Mouse (Mus musculus) forebrain, embryonic 14.5 days (tissue): ENCODE measurements around the gene Calm3. TPM values are rescaled to one million over a fixed set of nuclear protein-coding genes. Genes with fewer than 3 reads are reported as not detected.
A peak's percentile ranks its signal among the peaks of the same experiment; 100 is the strongest.
"Not testable (repeated sequence)": the region's sequence is repeated elsewhere in the genome, so short reads cannot be mapped to it uniquely, and the experiment has no call there.

Experiments
- ATAC-seq: fragments of 200-750 bp; cut with Nextera tagmentation; 2 replicates; pipeline ENCODE4 v1.8.0; 2017; ENCODE audit warnings: mild to moderate bottlenecking, moderate library complexity
- DNase-seq: peaks from one replicate; pipeline ENCODE4 v3.0.0-alpha.2; 2015; ENCODE audit warnings: low spot score
- H3K27ac ChIP-seq: fragments of 300-500 bp; sonication (generic); 2 replicates; pipeline ENCODE4 v1.5.1; 2014; ENCODE audit warnings: low read depth, mild to moderate bottlenecking, control low read depth, low read length, moderate library complexity
- H3K27me3 ChIP-seq: fragments of 300-500 bp; sonication (generic); replicated peaks from 2 replicates; pipeline ENCODE4 v1.6.1; 2014; ENCODE audit warnings: low read length, control low read depth, mixed read lengths; ENCODE audit not compliant: control insufficient read depth, insufficient read depth
- H3K36me3 ChIP-seq: fragments of 300-500 bp; sonication (generic); 2 replicates; pipeline ENCODE4 v1.6.1; 2014; ENCODE audit warnings: low read length, control low read depth; ENCODE audit not compliant: control insufficient read depth, insufficient read depth
- H3K4me1 ChIP-seq: fragments of 300-500 bp; sonication (generic); 2 replicates; pipeline ENCODE4 v1.6.1; 2014; ENCODE audit warnings: antibody characterized with exemption, low read length, control low read depth; ENCODE audit not compliant: control insufficient read depth, insufficient read depth
- H3K4me2 ChIP-seq: fragments of 300-500 bp; sonication (generic); 2 replicates; pipeline ENCODE4 v1.6.1; 2014; ENCODE audit warnings: mild to moderate bottlenecking, control low read depth, low read length
- H3K4me3 ChIP-seq: fragments of 300-500 bp; sonication (generic); 2 replicates; pipeline ENCODE4 v1.5.1; 2014; ENCODE audit warnings: low read depth, low read length, control low read depth
- H3K9ac ChIP-seq: fragments of 300-500 bp; sonication (generic); 2 replicates; pipeline ENCODE4 v1.6.1; 2014; ENCODE audit warnings: mild to moderate bottlenecking, low read length, control low read depth, moderate library complexity
- H3K9me3 ChIP-seq: fragments of 300-500 bp; sonication (generic); replicated peaks from 2 replicates; pipeline ENCODE4 v1.6.1; 2016; ENCODE audit warnings: low read length, control low read depth, mixed read lengths; ENCODE audit not compliant: control insufficient read depth
- WGBS: fragments of 180-500 bp; shearing (Covaris S2); extraction: QIAGEN DNeasy Blood & Tissue Kit; methylation state at CpG from one replicate; pipeline ENCODE4 v1.1.7; 2014; 5-methylcytosine and 5-hydroxymethylcytosine counted together
- polyA plus RNA-seq: library from polyadenylated mRNA; unstranded; fragments of >200 nt; fragmentation: Nextera tagmentation; extraction: Ambion mirVana; gene quantifications from 2 replicates; pipeline ENCODE4 v1.2.1, GENCODE M21; 2014

Calm3 gene
- 473 and 491 TPM in 2 replicates for polyA plus RNA-seq

DNA sequence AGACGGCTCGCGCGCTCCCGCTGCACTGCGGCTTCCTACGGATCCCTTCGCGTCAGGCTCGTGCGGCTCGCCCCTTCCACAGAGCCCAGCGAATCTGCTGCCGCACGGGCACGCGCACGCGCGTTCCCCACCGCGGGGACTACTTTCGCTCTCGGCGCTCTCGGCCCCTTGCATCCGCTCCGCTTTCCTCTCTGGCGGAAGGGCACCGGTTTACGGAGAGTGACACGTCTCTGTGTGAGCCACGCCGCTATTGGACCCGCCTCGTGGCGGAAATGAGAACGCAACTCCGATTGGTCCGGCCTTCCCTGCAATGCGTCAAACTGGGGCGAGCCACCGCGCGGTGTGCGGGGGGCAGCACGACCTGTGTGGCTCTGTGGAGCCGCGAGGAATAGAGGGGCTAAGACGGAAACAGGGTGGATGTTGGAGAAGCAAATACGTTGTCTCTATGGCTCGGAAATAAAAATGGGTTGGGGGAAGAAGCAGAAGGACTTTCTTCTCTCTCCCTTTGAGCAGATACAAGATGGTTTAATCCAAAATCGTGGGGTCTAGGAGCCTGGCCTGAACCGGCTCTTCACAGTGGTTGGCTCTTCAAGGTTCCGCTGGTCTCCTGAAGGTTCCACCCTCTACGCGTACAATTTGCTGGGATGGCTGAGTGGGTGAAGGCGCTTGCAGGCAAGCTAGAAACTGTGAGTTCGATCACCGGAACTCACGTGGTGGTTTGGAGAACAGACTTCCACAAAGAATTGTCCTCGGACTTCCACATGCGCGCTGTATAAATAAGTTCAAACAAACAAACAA, at the start of gene Calm3:
Gene Calm3, minus strand, starts transcription at position 78 of the 798 bp plus-strand sequence.
- Histone ChIP-seq H3K36me3 (peaks cover 16% of the 10 kb centered on the region; the same call in 1 of the 2 replicates), H3K4me2 (peak within 1 kb of the TSS; percentile 93), H3K9me3 (no peaks in the 10 kb centered on the region), H3K4me1 (peaks cover 28% of the 10 kb centered on the region), H3K9ac (peak within 1 kb of the TSS; percentile 98), H3K27ac (peak within 1 kb of the TSS; percentile 92), H3K4me3 (peak within 1 kb of the TSS; percentile 83), H3K27me3 (no peaks in the 10 kb centered on the region)
- peak; percentile 100 for DNase-seq
- ATAC-seq, result peak; percentile 94
- WGBS, result 2% methylated on average over 61 of the region's 64 CpGs

DNA sequence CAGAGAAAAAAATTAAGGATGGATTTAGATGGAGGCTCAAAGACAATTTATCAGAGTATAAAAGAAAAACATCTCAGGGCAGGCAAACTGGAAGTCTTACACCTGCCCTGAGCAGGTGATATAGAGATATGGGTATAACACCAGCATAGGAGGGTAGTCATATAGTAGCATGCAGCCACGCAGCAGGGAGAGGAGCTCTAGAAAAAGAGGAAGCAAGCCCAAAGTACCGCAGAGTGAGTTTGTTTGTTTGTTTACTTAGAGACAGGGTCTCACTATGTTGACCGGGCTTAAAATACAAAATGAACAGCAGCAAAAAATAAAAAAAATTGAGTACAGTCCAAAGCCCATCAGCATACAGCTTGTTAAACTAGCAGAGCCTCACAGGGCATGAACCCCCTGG, 47.2 kb upstream of the Calm3 start:
- Histone ChIP-seq H3K4me3 (no peak overlapping the region), H3K9ac (no peak overlapping the region), H3K9me3 (no peaks in the 10 kb centered on the region), H3K4me2 (no peak overlapping the region), H3K27me3 (no peaks in the 10 kb centered on the region), H3K4me1 (no peaks in the 10 kb centered on the region), H3K27ac (no peak overlapping the region), H3K36me3 (no peaks in the 10 kb centered on the region)
- 90% methylated on average over 3 of the region's 3 CpGs for WGBS
- no peak for ATAC-seq
- no peak for DNase-seq

DNA sequence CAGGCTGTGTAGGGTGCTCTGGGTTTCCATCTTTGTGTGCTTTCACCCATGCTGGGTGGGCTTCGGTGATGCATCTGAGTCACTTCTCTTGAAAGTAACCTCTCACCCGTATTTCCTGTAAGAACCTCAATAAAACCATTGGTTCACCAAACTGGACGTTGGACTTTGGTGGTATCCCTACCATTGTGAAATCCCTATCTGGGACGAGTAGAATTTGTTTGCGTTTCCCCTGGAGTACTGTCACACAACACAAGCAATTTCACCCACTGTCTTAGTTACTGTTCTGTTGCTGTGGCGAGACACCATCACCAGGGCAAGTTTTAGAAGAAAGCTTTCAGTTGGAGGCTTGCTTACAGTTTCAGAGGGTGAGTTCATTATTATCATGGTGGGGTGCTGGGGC, 44.5 kb upstream of the Calm3 start:
- WGBS, result 89% methylated on average over 6 of the region's 6 CpGs

DNA sequence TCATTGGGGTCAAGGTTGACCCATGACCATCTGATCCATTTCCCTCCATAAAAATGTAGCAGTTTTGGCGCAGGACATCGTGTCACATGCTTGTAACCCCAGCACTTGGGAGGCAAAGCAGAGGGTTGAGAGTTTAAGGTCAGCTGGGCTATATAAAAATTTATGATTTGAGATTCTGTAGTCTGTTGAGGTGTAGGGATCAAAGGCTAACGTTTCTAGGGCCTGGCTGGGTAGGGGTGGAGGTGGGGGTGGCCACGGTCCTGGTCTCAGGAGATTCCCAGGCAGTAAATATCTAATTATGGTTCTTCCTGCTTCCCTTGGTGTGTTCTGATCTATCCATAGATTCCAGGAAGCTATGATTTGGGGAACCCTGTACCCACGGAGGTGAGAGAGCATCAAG, 37.8 kb upstream of the Calm3 start:
- no peak for ATAC-seq
- no peak for DNase-seq
- H3K9me3 ChIP-seq, result no peaks in the 10 kb centered on the region
- no peak overlapping the region for H3K27ac ChIP-seq
- H3K4me2 ChIP-seq, result peak overlapping the region; percentile 24
- no peak overlapping the region for H3K4me3 ChIP-seq
- no peak overlapping the region for H3K9ac ChIP-seq
- H3K27me3 ChIP-seq, result no peaks in the 10 kb centered on the region
- 88% methylated on average over 5 of the region's 5 CpGs for WGBS
- no peaks in the 10 kb centered on the region for H3K36me3 ChIP-seq
- H3K4me1 ChIP-seq, result peaks cover 22% of the 10 kb centered on the region

More for the DNA sequence above, 44.5 kb upstream of the Calm3 start:
- no peaks in the 10 kb centered on the region for H3K36me3 ChIP-seq
- DNase-seq (no peak), ATAC-seq (no peak)
- no peaks in the 10 kb centered on the region for H3K9me3 ChIP-seq
- H3K4me2 ChIP-seq, result no peak overlapping the region
- H3K27ac ChIP-seq, result no peak overlapping the region
- no peak overlapping the region for H3K4me3 ChIP-seq
- H3K27me3 ChIP-seq, result no peaks in the 10 kb centered on the region
- H3K9ac ChIP-seq, result no peak overlapping the region
- H3K4me1 ChIP-seq, result no peaks in the 10 kb centered on the region

DNA sequence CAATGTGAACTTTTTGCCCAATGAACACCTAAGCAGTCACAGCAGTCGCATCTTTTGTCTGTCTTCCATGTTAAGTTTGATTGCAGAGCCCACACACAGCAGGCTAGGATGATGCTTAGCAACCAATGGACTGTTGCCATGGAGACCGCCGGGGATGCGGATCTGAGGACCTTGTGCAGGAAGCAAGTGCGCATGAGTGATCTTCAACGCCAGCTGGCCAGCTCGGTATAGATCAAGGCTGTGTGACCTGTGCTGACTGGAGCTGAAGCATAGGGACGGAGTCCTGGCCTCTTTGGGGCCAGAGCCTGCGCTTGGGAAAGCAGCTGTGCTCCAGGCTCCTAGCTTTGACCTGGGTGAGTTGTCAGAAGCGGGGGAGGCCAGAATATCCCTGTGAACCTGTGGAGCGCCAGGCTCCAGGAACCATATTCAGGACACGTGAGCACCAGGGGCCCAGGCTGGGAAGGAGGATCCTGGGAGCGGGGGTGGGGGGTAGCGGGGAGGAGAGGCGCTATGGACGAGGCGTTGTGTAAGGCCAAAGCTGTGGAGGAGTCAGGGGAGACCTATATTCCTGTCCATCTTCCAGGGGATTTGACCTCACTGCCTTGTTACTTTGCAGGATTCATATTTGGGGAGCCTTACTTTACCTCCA, 35.7 kb upstream of the Calm3 start, which contains the start of gene Pnmal1:
Gene Pnmal1, plus strand, starts transcription at position 141 of the 649 bp plus-strand sequence.
- peak within 1 kb of the TSS; percentile 71 for H3K4me2 ChIP-seq
- 3% methylated on average over 17 of the region's 17 CpGs for WGBS
- H3K4me1 ChIP-seq, result peaks cover 27% of the 10 kb centered on the region

DNA sequence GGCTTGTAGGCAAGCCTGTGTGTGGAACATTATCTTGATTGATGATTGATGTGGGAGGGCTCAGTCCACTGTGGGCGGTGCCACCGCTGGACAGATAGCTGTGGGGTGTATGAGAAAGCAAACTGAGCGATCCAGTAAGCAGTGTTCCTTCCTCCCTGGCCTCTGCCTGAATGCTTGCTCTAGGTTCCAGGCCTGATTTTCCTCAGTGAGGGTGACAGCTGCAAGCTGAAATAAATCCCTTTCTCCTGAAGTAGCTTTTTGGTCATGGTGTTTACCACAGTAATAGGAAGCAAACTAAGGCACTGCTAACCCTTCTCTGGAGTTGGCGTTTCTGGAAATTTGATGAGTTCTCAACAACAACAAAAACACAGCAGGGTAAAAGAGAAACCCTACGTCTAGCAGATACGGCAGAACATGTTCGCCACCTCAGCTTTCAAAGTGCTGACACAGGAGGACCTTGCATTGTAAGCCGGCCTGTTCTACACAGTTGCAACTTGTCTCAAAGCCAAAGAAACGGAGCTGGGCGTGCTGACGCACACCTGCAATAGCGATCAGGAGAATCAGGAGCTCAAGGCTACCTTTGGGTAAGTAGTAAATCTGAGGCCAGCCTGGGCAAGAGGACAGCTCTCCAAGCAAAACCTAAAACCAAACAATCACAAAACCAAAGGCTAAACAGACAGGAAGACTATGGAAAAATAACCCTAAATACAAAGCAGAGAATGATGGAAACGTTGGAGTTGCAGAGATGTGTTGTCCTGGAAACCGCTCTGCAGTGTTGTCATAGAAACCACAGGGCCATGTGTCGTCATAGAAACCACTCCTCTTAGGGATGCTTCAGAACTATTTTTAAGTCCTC, 32.7 kb upstream of the Calm3 start:
- Histone ChIP-seq H3K27ac (peak overlapping the region; percentile 88), H3K4me2 (peak overlapping the region; percentile 38), H3K4me1 (peaks cover 24% of the 10 kb centered on the region), H3K27me3 (no peaks in the 10 kb centered on the region), H3K36me3 (no peaks in the 10 kb centered on the region), H3K4me3 (no peak overlapping the region), H3K9ac (peak overlapping the region; percentile 33; the same call in 1 of the 2 replicates), H3K9me3 (no peaks in the 10 kb centered on the region)
- ATAC-seq (peak; percentile 66), DNase-seq (peak; percentile 90)
- 43% methylated on average over 15 of the region's 15 CpGs for WGBS

More for the DNA sequence above, 35.7 kb upstream of the Calm3 start, which contains the start of gene Pnmal1:
- Histone ChIP-seq H3K36me3 (no peaks in the 10 kb centered on the region), H3K4me3 (peak within 1 kb of the TSS; percentile 37), H3K9ac (peak within 1 kb of the TSS; percentile 66), H3K9me3 (no peaks in the 10 kb centered on the region), H3K27me3 (no peaks in the 10 kb centered on the region), H3K27ac (peak within 1 kb of the TSS; percentile 93)
- DNase-seq (peak; percentile 98), ATAC-seq (peak; percentile 92)

DNA sequence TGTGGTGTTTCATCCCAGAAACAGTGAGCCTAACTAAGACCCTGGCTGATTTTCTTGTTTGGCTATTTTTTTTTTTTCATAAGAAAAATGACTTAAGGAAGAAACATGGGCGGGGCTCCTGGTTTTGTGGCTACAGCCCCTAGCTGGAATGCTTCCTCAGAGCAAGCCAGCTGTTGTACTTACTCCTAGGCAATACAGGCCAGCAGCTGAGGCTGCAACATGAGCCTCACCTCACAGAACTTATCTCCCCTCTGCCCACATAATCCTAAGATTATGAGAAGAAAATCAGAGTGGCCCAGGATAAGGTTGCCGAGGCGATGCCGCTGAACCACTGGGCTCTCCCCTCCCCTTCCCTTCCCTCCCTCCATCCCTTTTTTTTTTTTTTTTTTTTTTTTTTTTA, 31.8 kb upstream of the Calm3 start:
- WGBS, result 96% methylated on average over 4 of the region's 4 CpGs
- Histone ChIP-seq H3K36me3 (no peaks in the 10 kb centered on the region), H3K9me3 (no peaks in the 10 kb centered on the region), H3K9ac (no peak overlapping the region), H3K4me1 (peaks cover 19% of the 10 kb centered on the region), H3K27ac (peak overlapping the region; percentile 88), H3K27me3 (no peaks in the 10 kb centered on the region), H3K4me3 (no peak overlapping the region), H3K4me2 (no peak overlapping the region)
- ATAC-seq, result no peak
- no peak for DNase-seq

DNA sequence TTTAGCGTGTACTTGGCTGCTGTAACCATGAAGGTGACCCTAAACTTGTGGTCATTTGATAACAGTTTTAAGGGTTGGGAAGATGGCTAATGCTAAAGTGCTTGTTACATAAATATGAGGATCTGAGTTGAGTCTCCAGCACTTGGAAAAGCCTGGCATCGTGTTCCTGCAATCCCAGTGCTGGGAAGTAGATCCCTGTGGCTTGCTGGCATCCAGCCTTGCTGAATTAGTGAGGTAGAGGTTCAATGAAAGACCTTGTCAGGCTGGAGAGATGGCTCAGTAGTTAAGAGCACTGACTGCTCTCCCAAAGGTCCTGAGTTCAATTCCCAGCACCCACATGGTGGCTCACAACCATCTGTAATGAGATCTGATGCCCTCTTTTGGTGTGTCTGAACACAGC, 29.9 kb upstream of the Calm3 start:
- not testable (repeated sequence) for H3K9me3 ChIP-seq, H3K4me3 ChIP-seq, H3K27me3 ChIP-seq, DNase-seq, ATAC-seq, H3K9ac ChIP-seq, H3K36me3 ChIP-seq, H3K4me2 ChIP-seq, H3K27ac ChIP-seq
- peaks cover 18% of the 10 kb centered on the region for H3K4me1 ChIP-seq
- 63% methylated on average over 2 of the region's 2 CpGs for WGBS
